Mouse (Mus musculus) stomach, embryonic 16.5 days (tissue): ENCODE results near the gene Smim13. TPM values are rescaled to one million over a fixed set of nuclear protein-coding genes. Genes with fewer than 3 reads are reported as not detected.
A peak's percentile ranks its signal among the peaks of the same experiment; 100 is the strongest.

Experiments
- ATAC-seq: fragments of 200-750 bp; cut with Nextera tagmentation; 2 replicates; pipeline ENCODE4 v1.8.0; 2017; ENCODE audit warnings: moderate number of reproducible peaks, moderate TSS enrichment; ENCODE audit not compliant: insufficient read depth, low FRiP score
- H3K27ac ChIP-seq: fragments of 300-500 bp; sonication (generic); 2 replicates; pipeline ENCODE4 v1.5.1; 2014; ENCODE audit warnings: low read length
- H3K27me3 ChIP-seq: fragments of 300-500 bp; sonication (generic); 2 replicates; pipeline ENCODE4 v1.6.1; 2014; ENCODE audit warnings: low read length, control low read depth, mixed read lengths; ENCODE audit not compliant: control insufficient read depth, insufficient read depth
- H3K36me3 ChIP-seq: fragments of 300-500 bp; sonication (generic); 2 replicates; pipeline ENCODE4 v1.6.1; 2014; ENCODE audit warnings: low read length; ENCODE audit not compliant: control insufficient read depth, insufficient read depth
- H3K4me1 ChIP-seq: fragments of 300-500 bp; sonication (generic); 2 replicates; pipeline ENCODE4 v1.6.1; 2014; ENCODE audit warnings: low read length, control low read depth, mixed read lengths; ENCODE audit not compliant: control insufficient read depth, insufficient read depth
- H3K4me2 ChIP-seq: fragments of 300-500 bp; sonication (generic); 2 replicates; pipeline ENCODE4 v1.6.1; 2014; ENCODE audit warnings: low read depth, low read length, mixed read lengths
- H3K4me3 ChIP-seq: fragments of 300-500 bp; sonication (generic); replicated peaks from 2 replicates; pipeline ENCODE4 v1.5.1; 2014; ENCODE audit warnings: mild to moderate bottlenecking, low read length
- H3K9ac ChIP-seq: fragments of 300-500 bp; sonication (generic); 2 replicates; pipeline ENCODE4 v1.6.1; 2014; ENCODE audit warnings: low read length
- H3K9me3 ChIP-seq: fragments of 300-500 bp; sonication (generic); replicated peaks from 2 replicates; pipeline ENCODE4 v1.6.1; 2016; ENCODE audit warnings: low read length, control low read depth; ENCODE audit not compliant: control insufficient read depth
- WGBS: fragments of 180-500 bp; shearing (Covaris S2); extraction: QIAGEN DNeasy Blood & Tissue Kit; methylation state at CpG from one replicate; pipeline ENCODE4 v1.1.7; 2014; 5-methylcytosine and 5-hydroxymethylcytosine counted together
- polyA plus RNA-seq: library from polyadenylated mRNA; unstranded; fragments of >200 nt; fragmentation: Nextera tagmentation; extraction: Ambion mirVana; gene quantifications from 2 replicates; pipeline ENCODE4 v1.2.1, GENCODE M21; 2015

The Smim13 gene
- polyA plus RNA-seq, 1 experiment from 2014 or later: 14.4 TPM

DNA sequence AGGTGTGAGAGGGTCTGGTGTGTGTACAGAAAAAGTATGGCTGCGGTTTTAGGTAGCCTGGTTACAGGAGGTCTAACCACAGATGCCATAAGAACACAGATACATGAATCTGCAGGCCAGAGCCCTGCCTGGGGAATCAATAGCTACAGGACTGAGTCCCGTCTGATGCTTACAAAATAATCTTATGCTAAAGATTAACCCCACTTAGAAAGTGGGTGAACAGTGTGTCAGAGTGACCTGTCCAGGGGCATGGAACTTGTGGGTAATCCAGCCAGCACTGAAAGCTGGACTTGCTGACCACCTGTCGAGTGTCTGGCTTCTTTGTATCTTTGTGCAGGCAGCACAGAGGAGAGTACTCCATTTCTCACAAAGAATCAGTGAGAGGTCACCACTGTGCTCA is 33.4 kb upstream of the Smim13 start:
- H3K27me3 ChIP-seq: no peaks in the 10 kb centered on the region
- WGBS: 76% methylated on average over 3 of the region's 3 CpGs
- no peak for ATAC-seq
- no peak overlapping the region for H3K4me2 ChIP-seq
- H3K27ac ChIP-seq: no peak overlapping the region
- H3K9me3 ChIP-seq: 0 out of 2 replicates have a peak, but pooled peaks cover 6% of the 10 kb centered on the region
- no peak overlapping the region for H3K4me3 ChIP-seq
- no peaks in the 10 kb centered on the region for H3K4me1 ChIP-seq
- H3K9ac ChIP-seq: no peak overlapping the region
- no peaks in the 10 kb centered on the region for H3K36me3 ChIP-seq

DNA sequence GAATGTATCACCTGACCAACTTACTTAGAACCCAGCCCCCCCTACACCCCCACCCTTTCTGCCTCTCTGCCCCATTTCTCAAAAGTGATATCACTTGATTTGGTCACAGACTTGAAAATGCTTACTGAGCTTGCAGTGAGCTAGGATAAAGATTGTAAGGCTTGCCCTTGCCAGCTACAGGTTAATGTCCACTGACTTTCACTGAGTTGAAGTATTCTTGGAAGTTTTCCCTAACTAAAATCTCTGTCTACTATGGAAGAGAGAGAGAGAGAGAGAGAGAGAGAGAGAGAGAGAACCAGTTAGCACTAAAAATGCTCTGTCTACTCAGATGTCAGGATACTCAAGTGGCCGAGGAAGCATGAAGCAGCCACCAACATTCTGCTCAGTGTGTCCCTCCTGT is 30.6 kb upstream of the Smim13 start:
- no peak overlapping the region for H3K27ac ChIP-seq
- 43% methylated on average over 1 of the region's 1 CpGs for WGBS
- H3K27me3 ChIP-seq: no peaks in the 10 kb centered on the region
- no peak overlapping the region for H3K9ac ChIP-seq
- no peak overlapping the region for H3K4me2 ChIP-seq
- H3K36me3 ChIP-seq: no peaks in the 10 kb centered on the region
- H3K4me1 ChIP-seq: no peaks in the 10 kb centered on the region
- no peak for ATAC-seq
- H3K4me3 ChIP-seq: no peak overlapping the region
- 0 out of 2 replicates have a peak, but pooled peaks cover 6% of the 10 kb centered on the region for H3K9me3 ChIP-seq

DNA sequence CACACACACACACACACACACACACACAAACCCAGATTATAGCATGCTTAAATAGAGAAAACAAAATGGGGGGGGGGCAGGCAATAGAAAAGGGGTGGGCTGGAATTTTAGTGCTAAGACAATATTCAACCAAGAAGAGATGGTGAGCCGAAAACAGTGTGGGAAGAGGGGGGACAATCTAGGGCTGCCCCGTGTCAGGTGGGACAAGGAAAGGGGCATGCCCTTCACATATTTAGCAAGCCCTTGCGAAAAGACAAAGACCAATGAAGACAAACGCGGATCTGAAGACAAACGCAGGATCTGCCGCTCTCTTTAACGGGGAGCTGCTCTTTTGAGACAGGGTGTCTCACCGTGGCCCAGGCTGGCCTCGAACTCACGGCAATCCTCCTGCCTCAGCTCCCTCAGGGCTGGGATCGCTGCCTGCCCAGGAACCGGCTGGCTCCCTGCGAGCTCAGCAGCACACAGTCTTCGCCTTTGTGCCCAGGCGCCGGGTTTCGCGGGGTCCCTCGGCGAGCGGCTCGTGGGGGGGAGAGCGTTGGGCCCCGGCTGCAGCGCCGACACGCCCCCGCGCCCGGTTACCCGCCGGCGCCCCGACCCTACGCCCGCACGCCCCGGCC is 29.8 kb upstream of the Smim13 start:
- Histone ChIP-seq H3K4me3 (peak overlapping the region; percentile 60), H3K27me3 (no peaks in the 10 kb centered on the region), H3K9ac (peak overlapping the region; percentile 68), H3K36me3 (no peaks in the 10 kb centered on the region), H3K4me1 (no peaks in the 10 kb centered on the region), H3K9me3 (0 out of 2 replicates have a peak, but pooled peaks cover 6% of the 10 kb centered on the region), H3K4me2 (peak overlapping the region; percentile 76), H3K27ac (no peak overlapping the region)
- peak; percentile 55; the same call in 1 of the 2 replicates for ATAC-seq
- WGBS: 2% methylated on average over 34 of the region's 39 CpGs

DNA sequence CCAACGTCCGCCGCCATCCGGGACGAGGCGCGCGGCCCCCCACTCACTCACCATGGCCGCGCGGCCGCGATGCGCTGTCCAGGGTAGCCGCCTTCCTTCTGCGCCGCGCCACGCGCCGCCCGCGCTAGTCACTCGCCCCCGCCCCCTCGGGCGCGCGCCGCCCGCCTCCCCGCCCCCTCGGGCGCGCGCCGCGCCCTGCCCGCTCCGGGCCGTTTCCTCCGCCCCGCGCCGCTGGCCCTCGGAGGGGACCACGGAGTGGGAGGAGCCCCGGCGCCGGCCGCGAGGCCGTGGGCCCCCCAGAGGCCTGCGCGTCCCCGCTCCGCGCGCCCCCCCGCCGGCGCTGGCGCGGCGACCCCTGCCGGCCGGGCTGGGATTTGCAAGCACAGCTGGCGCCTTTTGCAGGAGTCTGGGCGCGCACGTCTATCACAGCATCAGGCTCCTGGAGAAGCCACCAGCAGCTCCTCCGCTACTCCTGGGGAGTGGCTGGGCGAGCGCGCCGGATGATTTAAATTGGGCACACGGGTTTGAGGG is 29.3 kb upstream of the Smim13 start, which contains the start of gene Elovl2:
Gene Elovl2 (minus strand): TSS at position 102 of the 531 bp plus-strand sequence.
- Histone ChIP-seq H3K4me2 (peak within 1 kb of the TSS; percentile 76), H3K9ac (peak within 1 kb of the TSS; percentile 68), H3K27me3 (no peaks in the 10 kb centered on the region), H3K4me1 (no peaks in the 10 kb centered on the region), H3K36me3 (no peaks in the 10 kb centered on the region), H3K4me3 (peak within 1 kb of the TSS; percentile 60), H3K9me3 (0 out of 2 replicates have a peak, but pooled peaks cover 6% of the 10 kb centered on the region), H3K27ac (no peak within 1 kb of the TSS)
- ATAC-seq: peak; percentile 94
- 1% methylated on average over 71 of the region's 77 CpGs for WGBS

DNA sequence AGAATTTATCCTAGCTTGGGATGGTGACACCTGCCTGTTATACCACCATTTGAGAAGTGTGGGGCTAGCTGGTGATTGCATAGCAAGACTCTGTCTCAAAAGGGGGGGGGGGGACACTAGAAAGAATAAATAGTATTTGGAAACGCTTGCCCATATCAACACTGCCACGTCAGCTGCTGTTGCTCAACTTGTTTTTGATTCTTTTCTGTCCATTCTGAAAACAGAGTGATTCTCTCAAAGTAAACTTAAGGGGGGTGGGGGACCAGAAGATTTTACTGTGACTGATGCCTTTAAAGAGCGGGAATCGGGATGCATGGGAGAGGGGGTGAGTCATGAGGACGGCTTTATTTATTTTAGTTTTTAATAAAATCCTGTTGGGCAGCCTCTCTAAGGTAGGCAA is 23.1 kb upstream of the Smim13 start:
- H3K9me3 ChIP-seq: no peaks in the 10 kb centered on the region
- H3K36me3 ChIP-seq: no peaks in the 10 kb centered on the region
- no peak overlapping the region for H3K4me3 ChIP-seq
- H3K9ac ChIP-seq: no peak overlapping the region
- no peak for ATAC-seq
- H3K4me2 ChIP-seq: no peak overlapping the region
- WGBS: 44% methylated on average over 5 of the region's 5 CpGs
- H3K27me3 ChIP-seq: no peaks in the 10 kb centered on the region
- no peaks in the 10 kb centered on the region for H3K4me1 ChIP-seq
- no peak overlapping the region for H3K27ac ChIP-seq

DNA sequence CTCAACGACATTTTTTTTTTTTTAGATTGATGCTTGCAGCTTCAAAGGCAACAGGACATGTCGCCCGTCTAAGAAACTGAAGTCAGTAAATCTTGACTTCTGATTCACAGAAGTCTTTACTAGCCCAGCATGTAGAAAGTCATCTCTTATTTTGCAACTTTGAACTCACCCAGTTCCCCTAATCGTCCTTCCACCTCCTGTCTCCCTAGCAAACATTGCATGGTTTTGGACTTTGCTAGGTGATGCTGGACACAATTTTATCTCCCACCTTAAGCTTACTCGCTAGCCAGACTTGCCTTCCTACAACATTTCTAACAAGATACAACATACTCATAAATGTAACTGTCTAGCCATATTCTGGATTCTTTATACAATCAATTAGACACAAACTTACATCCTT is 21.6 kb upstream of the Smim13 start:
- Histone ChIP-seq H3K4me2 (no peak overlapping the region), H3K9me3 (no peaks in the 10 kb centered on the region), H3K27ac (no peak overlapping the region), H3K9ac (no peak overlapping the region), H3K4me1 (no peaks in the 10 kb centered on the region), H3K27me3 (no peaks in the 10 kb centered on the region), H3K36me3 (no peaks in the 10 kb centered on the region), H3K4me3 (no peak overlapping the region)
- no peak for ATAC-seq
- 84% methylated on average over 5 of the region's 5 CpGs for WGBS

DNA sequence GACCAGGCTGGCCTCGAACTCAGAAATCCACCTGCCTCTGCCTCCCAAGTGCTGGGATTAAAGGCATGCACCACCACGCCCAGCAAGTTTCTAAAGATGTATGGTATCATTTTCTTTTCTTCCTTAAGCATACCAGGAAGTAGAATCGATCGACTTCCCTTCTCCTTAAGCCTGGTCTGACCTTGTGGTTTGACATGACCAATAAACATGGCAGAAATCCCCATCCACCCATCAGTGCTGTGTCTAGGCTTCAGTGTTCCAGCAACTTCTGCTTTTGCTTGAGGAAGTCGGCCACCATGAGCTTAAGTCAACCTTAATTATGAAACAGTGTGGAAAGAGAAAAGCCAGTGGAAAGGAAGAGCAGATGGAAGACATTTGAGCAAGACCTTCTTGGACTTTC is 19.4 kb upstream of the Smim13 start:
- no peaks in the 10 kb centered on the region for H3K9me3 ChIP-seq
- 87% methylated on average over 5 of the region's 5 CpGs for WGBS
- no peak overlapping the region for H3K4me2 ChIP-seq
- H3K4me3 ChIP-seq: no peak overlapping the region
- H3K36me3 ChIP-seq: no peaks in the 10 kb centered on the region
- H3K27me3 ChIP-seq: no peaks in the 10 kb centered on the region
- H3K4me1 ChIP-seq: no peaks in the 10 kb centered on the region
- no peak overlapping the region for H3K27ac ChIP-seq
- H3K9ac ChIP-seq: no peak overlapping the region
- ATAC-seq: no peak

DNA sequence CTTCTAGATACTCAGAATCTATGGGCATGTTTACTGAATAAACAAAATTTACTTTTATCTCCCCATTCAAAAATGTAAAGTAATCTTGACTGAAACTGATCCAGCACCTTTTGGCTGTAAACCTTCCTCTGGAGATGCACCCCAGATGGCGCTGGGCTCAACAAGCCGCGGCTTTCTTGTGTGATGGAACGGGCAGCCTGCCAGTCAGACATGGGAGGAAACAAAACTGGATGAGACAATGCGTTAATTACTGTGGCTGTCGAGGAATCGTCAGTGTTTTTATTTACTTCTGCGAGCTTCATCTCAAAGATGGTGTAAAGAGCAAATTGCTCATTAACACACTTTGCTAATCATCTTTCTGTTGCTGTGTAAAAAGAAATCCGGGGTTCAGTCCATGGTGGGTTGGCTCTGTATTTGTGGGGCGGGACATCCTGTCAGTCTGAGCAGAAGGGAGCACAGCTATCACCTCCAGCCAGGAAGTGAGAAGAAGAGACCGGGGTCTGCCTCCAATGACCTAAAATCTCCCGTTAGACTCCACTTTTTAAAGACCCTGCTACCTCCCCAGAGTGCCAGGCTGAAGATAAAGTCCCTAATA is 18.2 kb upstream of the Smim13 start:
- 80% methylated on average over 12 of the region's 12 CpGs for WGBS

DNA sequence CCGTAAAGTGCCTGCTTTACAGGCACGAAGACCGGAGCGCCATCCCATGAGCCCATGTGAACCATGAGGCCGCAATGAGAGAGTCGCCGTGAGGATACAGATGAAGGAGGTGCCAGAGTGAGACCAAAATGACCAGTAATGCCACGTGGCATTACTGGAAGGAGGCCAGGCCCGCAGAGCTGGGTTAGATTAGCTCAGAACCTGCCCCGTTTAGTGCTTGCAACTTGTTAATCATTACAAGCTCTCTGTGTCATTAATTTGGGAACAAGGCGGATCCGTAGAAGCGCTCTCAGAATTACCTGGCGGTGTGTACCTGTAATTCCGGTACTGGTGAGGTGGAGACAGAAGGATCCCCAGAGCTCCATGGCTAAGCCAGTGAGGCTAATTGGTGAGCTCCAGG is 17.4 kb upstream of the Smim13 start:
- Histone ChIP-seq H3K27me3 (no peaks in the 10 kb centered on the region), H3K9me3 (no peaks in the 10 kb centered on the region), H3K4me2 (no peak overlapping the region), H3K27ac (no peak overlapping the region), H3K4me3 (no peak overlapping the region), H3K4me1 (no peaks in the 10 kb centered on the region), H3K36me3 (no peaks in the 10 kb centered on the region), H3K9ac (no peak overlapping the region)
- 0 out of 2 replicates have a peak, but pooled peaks have one; percentile 29 for ATAC-seq
- 85% methylated on average over 15 of the region's 15 CpGs for WGBS

More for the DNA sequence above, 18.2 kb upstream of the Smim13 start:
- H3K36me3 ChIP-seq: no peaks in the 10 kb centered on the region
- no peaks in the 10 kb centered on the region for H3K9me3 ChIP-seq
- ATAC-seq: no peak
- no peaks in the 10 kb centered on the region for H3K27me3 ChIP-seq
- no peak overlapping the region for H3K4me2 ChIP-seq
- no peaks in the 10 kb centered on the region for H3K4me1 ChIP-seq
- no peak overlapping the region for H3K27ac ChIP-seq
- no peak overlapping the region for H3K9ac ChIP-seq
- H3K4me3 ChIP-seq: no peak overlapping the region
